Mouse (Mus musculus): ENCODE results near the gene Nabp1. TPM values are rescaled to one million over a fixed set of nuclear protein-coding genes. Genes with fewer than 3 reads are reported as not detected.

Nabp1 gene
- polyA plus RNA-seq, 1 experiment from 2014 or later: 8.1 TPM

- no peaks in the 10 kb centered on the region for H3K36me3 ChIP-seq (ENCODE audit: control insufficient read depth, insufficient read depth, low read length)
- no peak overlapping the region for H3K4me3 ChIP-seq (ENCODE audit: low read length)
- no peak overlapping the region for H3K9ac ChIP-seq (ENCODE audit: low read depth, low read length)
- no peaks in the 10 kb centered on the region for H3K9me3 ChIP-seq (ENCODE audit: control insufficient read depth, low read length)
- H3K4me2 ChIP-seq (ENCODE audit: low read length): no peak overlapping the region
- no peaks in the 10 kb centered on the region for H3K4me1 ChIP-seq (ENCODE audit: control insufficient read depth, insufficient read depth, low read depth, low read length)
- H3K27me3 ChIP-seq (replicated peaks; ENCODE audit: control insufficient read depth, insufficient read depth, low read length): no peaks in the 10 kb centered on the region
- no peak overlapping the region for H3K27ac ChIP-seq (ENCODE audit: low read depth, low read length)
- WGBS: 59% methylated on average over 2 of the region's 2 CpGs
- no peak for ATAC-seq
Measured at GRCm38 (mm10) chr1:51468077-51468476, 10.1 kb downstream of the Nabp1 start.

- 93% methylated on average over 5 of the region's 5 CpGs for WGBS
- no peaks in the 10 kb centered on the region for H3K4me1 ChIP-seq (ENCODE audit: control insufficient read depth, insufficient read depth, low read depth, low read length)
- H3K9me3 ChIP-seq (ENCODE audit: control insufficient read depth, low read length): no peaks in the 10 kb centered on the region
- no peaks in the 10 kb centered on the region for H3K36me3 ChIP-seq (ENCODE audit: control insufficient read depth, insufficient read depth, low read length)
- no peak for ATAC-seq
- no peaks in the 10 kb centered on the region for H3K27me3 ChIP-seq (replicated peaks; ENCODE audit: control insufficient read depth, insufficient read depth, low read length)
- H3K27ac ChIP-seq (ENCODE audit: low read depth, low read length): no peak overlapping the region
- H3K4me2 ChIP-seq (ENCODE audit: low read length): no peak overlapping the region
- H3K4me3 ChIP-seq (ENCODE audit: low read length): no peak overlapping the region
- H3K9ac ChIP-seq (ENCODE audit: low read depth, low read length): no peak overlapping the region
Measured at GRCm38 (mm10) chr1:51467181-51467580, 11.0 kb downstream of the Nabp1 start.

- no peaks in the 10 kb centered on the region for H3K9me3 ChIP-seq (ENCODE audit: control insufficient read depth, low read length)
Measured at GRCm38 (mm10) chr1:51466385-51466784, 11.8 kb downstream of the Nabp1 start.

DNA sequence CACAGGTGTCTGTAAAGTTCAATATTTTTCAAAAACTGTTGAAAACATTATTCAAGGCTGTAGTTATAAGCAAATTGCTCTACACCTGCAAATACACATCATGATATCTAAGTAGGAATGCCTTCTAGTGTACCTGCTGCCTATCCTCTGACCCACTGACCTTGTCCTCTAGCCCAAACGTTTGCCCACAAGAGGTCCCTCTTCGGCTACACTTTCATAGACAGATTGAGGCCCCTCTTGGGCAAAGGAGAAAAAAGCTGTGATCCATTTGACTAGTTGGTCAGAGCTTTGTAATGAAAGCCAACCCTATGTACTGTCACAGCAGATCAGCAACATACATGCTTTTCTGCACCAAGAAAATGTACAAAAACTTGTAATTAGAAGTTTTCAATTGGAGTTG lies 12.9 kb downstream of the Nabp1 start:
- no peaks in the 10 kb centered on the region for H3K36me3 ChIP-seq (ENCODE audit: control insufficient read depth, insufficient read depth, low read length)
- no peak overlapping the region for H3K9ac ChIP-seq (ENCODE audit: low read depth, low read length)
- no peak for ATAC-seq
- H3K4me3 ChIP-seq (ENCODE audit: low read length): no peak overlapping the region
- no peaks in the 10 kb centered on the region for H3K4me1 ChIP-seq (ENCODE audit: control insufficient read depth, insufficient read depth, low read depth, low read length)
- no peaks in the 10 kb centered on the region for H3K9me3 ChIP-seq (ENCODE audit: control insufficient read depth, low read length)
- no peaks in the 10 kb centered on the region for H3K27me3 ChIP-seq (replicated peaks; ENCODE audit: control insufficient read depth, insufficient read depth, low read length)
- WGBS: 38% methylated on average over 2 of the region's 2 CpGs
- no peak overlapping the region for H3K27ac ChIP-seq (ENCODE audit: low read depth, low read length)
- no peak overlapping the region for H3K4me2 ChIP-seq (ENCODE audit: low read length)

More at GRCm38 (mm10) chr1:51466385-51466784, 11.8 kb downstream of the Nabp1 start:
- no peak overlapping the region for H3K4me3 ChIP-seq (ENCODE audit: low read length)
- 43% methylated on average over 1 of the region's 1 CpGs for WGBS
- H3K4me2 ChIP-seq (ENCODE audit: low read length): no peak overlapping the region
- ATAC-seq: no peak
- no peaks in the 10 kb centered on the region for H3K27me3 ChIP-seq (replicated peaks; ENCODE audit: control insufficient read depth, insufficient read depth, low read length)
- H3K9ac ChIP-seq (ENCODE audit: low read depth, low read length): no peak overlapping the region
- H3K4me1 ChIP-seq (ENCODE audit: control insufficient read depth, insufficient read depth, low read depth, low read length): no peaks in the 10 kb centered on the region
- no peak overlapping the region for H3K27ac ChIP-seq (ENCODE audit: low read depth, low read length)
- no peaks in the 10 kb centered on the region for H3K36me3 ChIP-seq (ENCODE audit: control insufficient read depth, insufficient read depth, low read length)

DNA sequence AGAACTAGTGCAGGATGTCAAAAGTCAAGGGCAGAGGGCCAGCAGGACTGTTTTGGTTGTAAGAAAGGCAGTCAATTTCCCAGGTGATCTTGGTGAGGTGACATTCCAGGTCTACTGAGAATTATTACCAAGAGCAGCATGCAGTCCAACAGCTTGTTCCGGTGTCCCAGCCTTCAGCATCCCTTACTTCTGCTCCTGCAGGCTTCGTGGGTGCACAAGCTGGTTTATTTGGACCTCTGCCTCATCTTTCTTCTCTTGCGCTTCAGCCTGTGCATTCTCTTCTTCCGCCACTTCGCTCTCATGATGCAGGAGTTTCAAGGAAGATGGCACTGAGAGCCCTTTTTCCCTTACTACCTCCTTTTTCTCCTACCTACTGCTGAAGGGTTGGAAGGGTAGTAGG lies 15.2 kb downstream of the Nabp1 start:
- no peak overlapping the region for H3K4me2 ChIP-seq (ENCODE audit: low read length)
- H3K9me3 ChIP-seq (ENCODE audit: control insufficient read depth, low read length): no peaks in the 10 kb centered on the region
- no peak overlapping the region for H3K4me3 ChIP-seq (ENCODE audit: low read length)
- no peaks in the 10 kb centered on the region for H3K36me3 ChIP-seq (ENCODE audit: control insufficient read depth, insufficient read depth, low read length)
- H3K27me3 ChIP-seq (replicated peaks; ENCODE audit: control insufficient read depth, insufficient read depth, low read length): no peaks in the 10 kb centered on the region
- no peak overlapping the region for H3K27ac ChIP-seq (ENCODE audit: low read depth, low read length)
- H3K9ac ChIP-seq (ENCODE audit: low read depth, low read length): no peak overlapping the region
- no peaks in the 10 kb centered on the region for H3K4me1 ChIP-seq (ENCODE audit: control insufficient read depth, insufficient read depth, low read depth, low read length)
- 88% methylated on average over 5 of the region's 5 CpGs for WGBS
- ATAC-seq: no peak

GRCm38 (mm10) chr1:51458731-51459450 lies 19.3 kb downstream of the Nabp1 start:
- 63% methylated on average over 10 of the region's 10 CpGs for WGBS

DNA sequence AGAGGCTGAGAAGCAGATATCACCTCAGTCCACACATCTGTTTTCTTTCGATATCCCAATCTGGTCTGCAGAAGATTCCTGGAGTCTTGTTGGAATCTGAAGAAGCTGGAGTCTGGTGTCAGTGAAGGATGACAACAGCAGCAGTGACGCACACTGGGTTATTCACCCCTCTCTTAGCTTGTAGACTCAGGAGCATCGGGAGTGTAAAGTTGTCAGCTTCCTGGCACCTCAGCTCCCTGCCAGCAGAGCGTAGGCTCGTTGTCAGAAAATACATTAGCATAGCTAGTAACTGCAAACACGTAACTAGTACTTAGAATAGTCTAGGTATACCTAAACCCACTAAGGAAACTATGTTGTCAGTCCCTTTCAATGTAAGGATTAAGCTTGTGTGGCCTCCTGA lies 20.1 kb downstream of the Nabp1 start:
- no peaks in the 10 kb centered on the region for H3K9me3 ChIP-seq (ENCODE audit: control insufficient read depth, low read length)
- H3K27ac ChIP-seq (ENCODE audit: low read depth, low read length): no peak overlapping the region
- H3K27me3 ChIP-seq (replicated peaks; ENCODE audit: control insufficient read depth, insufficient read depth, low read length): no peaks in the 10 kb centered on the region
- ATAC-seq: no peak
- no peak overlapping the region for H3K4me2 ChIP-seq (ENCODE audit: low read length)
- no peaks in the 10 kb centered on the region for H3K4me1 ChIP-seq (ENCODE audit: control insufficient read depth, insufficient read depth, low read depth, low read length)
- no peak overlapping the region for H3K9ac ChIP-seq (ENCODE audit: low read depth, low read length)
- no peak overlapping the region for H3K4me3 ChIP-seq (ENCODE audit: low read length)
- no peaks in the 10 kb centered on the region for H3K36me3 ChIP-seq (ENCODE audit: control insufficient read depth, insufficient read depth, low read length)
- 79% methylated on average over 6 of the region's 6 CpGs for WGBS

More at GRCm38 (mm10) chr1:51458731-51459450, 19.3 kb downstream of the Nabp1 start:
- H3K27me3 ChIP-seq (replicated peaks; ENCODE audit: control insufficient read depth, insufficient read depth, low read length): no peaks in the 10 kb centered on the region
- no peak overlapping the region for H3K4me3 ChIP-seq (ENCODE audit: low read length)
- no peak overlapping the region for H3K27ac ChIP-seq (ENCODE audit: low read depth, low read length)
- ATAC-seq: no peak
- no peak overlapping the region for H3K9ac ChIP-seq (ENCODE audit: low read depth, low read length)
- H3K36me3 ChIP-seq (ENCODE audit: control insufficient read depth, insufficient read depth, low read length): no peaks in the 10 kb centered on the region
- H3K9me3 ChIP-seq (ENCODE audit: control insufficient read depth, low read length): no peaks in the 10 kb centered on the region
- H3K4me2 ChIP-seq (ENCODE audit: low read length): no peak overlapping the region
- no peaks in the 10 kb centered on the region for H3K4me1 ChIP-seq (ENCODE audit: control insufficient read depth, insufficient read depth, low read depth, low read length)

DNA sequence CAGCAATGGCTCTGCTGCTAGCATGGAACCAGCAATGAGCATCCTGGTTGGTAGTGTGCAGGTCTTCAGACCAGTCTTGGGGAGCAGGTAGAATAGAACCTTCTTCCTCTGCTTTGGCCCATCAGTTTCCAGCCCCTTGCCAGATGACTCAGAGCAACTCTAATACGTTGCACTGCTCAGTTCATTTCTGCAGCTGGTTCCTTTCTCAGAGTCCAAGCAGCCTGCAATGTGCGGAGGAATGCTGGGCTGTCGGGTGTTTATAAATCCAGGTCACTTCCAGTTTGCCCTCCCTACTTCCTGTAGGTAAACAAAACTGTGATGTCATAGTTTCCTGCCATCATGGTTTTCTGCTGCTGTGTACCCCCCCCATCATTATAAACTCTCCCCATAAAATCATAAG lies 21.0 kb downstream of the Nabp1 start:
- H3K4me2 ChIP-seq (ENCODE audit: low read length): no peak overlapping the region
- WGBS: 73% methylated on average over 3 of the region's 3 CpGs
- H3K4me3 ChIP-seq (ENCODE audit: low read length): no peak overlapping the region
- H3K9me3 ChIP-seq (ENCODE audit: control insufficient read depth, low read length): no peaks in the 10 kb centered on the region
- no peak for ATAC-seq
- no peak overlapping the region for H3K9ac ChIP-seq (ENCODE audit: low read depth, low read length)
- no peak overlapping the region for H3K27ac ChIP-seq (ENCODE audit: low read depth, low read length)
- no peaks in the 10 kb centered on the region for H3K36me3 ChIP-seq (ENCODE audit: control insufficient read depth, insufficient read depth, low read length)
- no peaks in the 10 kb centered on the region for H3K27me3 ChIP-seq (replicated peaks; ENCODE audit: control insufficient read depth, insufficient read depth, low read length)
- no peaks in the 10 kb centered on the region for H3K4me1 ChIP-seq (ENCODE audit: control insufficient read depth, insufficient read depth, low read depth, low read length)

DNA sequence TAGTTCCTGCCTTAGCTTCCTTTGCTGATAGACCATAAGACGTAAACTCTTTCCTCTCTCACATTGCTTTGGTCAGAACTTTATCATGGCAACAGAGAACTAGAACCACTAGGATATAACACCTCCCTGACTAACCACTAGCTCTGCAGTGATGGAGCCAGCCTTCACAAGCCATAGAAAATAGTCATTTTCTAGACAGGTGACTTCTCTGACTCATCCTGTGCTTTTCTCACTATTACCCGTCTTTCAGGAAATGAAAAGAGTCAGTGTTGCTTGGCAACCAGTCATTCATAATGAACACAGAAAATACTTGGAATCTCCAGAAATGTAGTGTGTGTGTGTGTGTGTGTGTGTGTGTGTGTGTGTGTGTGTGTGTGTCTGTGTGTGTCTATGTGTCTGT lies 29.4 kb downstream of the Nabp1 start:
- Histone ChIP-seq H3K4me1 (ENCODE audit: control insufficient read depth, insufficient read depth, low read depth, low read length) (no peaks in the 10 kb centered on the region), H3K4me3 (ENCODE audit: low read length) (no peak overlapping the region), H3K27ac (ENCODE audit: low read depth, low read length) (no peak overlapping the region), H3K9me3 (ENCODE audit: control insufficient read depth, low read length) (no peaks in the 10 kb centered on the region), H3K27me3 (replicated peaks; ENCODE audit: control insufficient read depth, insufficient read depth, low read length) (no peaks in the 10 kb centered on the region), H3K4me2 (ENCODE audit: low read length) (no peak overlapping the region), H3K9ac (ENCODE audit: low read depth, low read length) (no peak overlapping the region), H3K36me3 (ENCODE audit: control insufficient read depth, insufficient read depth, low read length) (no peaks in the 10 kb centered on the region)
- 58% methylated on average over 2 of the region's 2 CpGs for WGBS
- no peak for ATAC-seq
